Mouse (Mus musculus): ENCODE data around the gene Celf2. TPM values are rescaled to one million over a fixed set of nuclear protein-coding genes. Genes with fewer than 3 reads are reported as not detected.

Celf2 gene
- polyA plus RNA-seq, 1 experiment from 2014 or later = 52.0 TPM

- 78% methylated on average over 6 of the region's 6 CpGs for WGBS
- no peak for ATAC-seq
- no peak overlapping the region for H3K9ac ChIP-seq
- H3K36me3 ChIP-seq = no peaks in the 10 kb centered on the region
- H3K4me1 ChIP-seq (replicated peaks) = no peaks in the 10 kb centered on the region
- no peaks in the 10 kb centered on the region for H3K27me3 ChIP-seq (replicated peaks)
- no peak overlapping the region for H3K4me2 ChIP-seq (replicated peaks)
- H3K27ac ChIP-seq = no peak overlapping the region
- no peaks in the 10 kb centered on the region for H3K9me3 ChIP-seq
- no peak overlapping the region for H3K4me3 ChIP-seq (replicated peaks)
These were observed 286.5 kb downstream of the Celf2 start for GRCm38 (mm10) chr2:7222886-7223285.

- Histone ChIP-seq H3K9ac (no peak overlapping the region), H3K9me3 (no peaks in the 10 kb centered on the region), H3K4me2 (replicated peaks) (no peak overlapping the region), H3K4me3 (replicated peaks) (no peak overlapping the region), H3K4me1 (replicated peaks) (no peaks in the 10 kb centered on the region), H3K27me3 (replicated peaks) (no peaks in the 10 kb centered on the region), H3K36me3 (no peaks in the 10 kb centered on the region), H3K27ac (no peak overlapping the region)
- no peak for ATAC-seq
- 77% methylated on average over 1 of the region's 1 CpGs for WGBS
These were observed 287.5 kb downstream of the Celf2 start for GRCm38 (mm10) chr2:7221856-7222255.

GRCm38 (mm10) chr2:7218101-7218500 lies 291.3 kb downstream of the Celf2 start:
- Histone ChIP-seq H3K27me3 (replicated peaks) (no peaks in the 10 kb centered on the region), H3K4me1 (replicated peaks) (no peaks in the 10 kb centered on the region), H3K36me3 (no peaks in the 10 kb centered on the region), H3K4me3 (replicated peaks) (no peak overlapping the region), H3K9me3 (no peaks in the 10 kb centered on the region), H3K27ac (no peak overlapping the region), H3K4me2 (replicated peaks) (no peak overlapping the region), H3K9ac (no peak overlapping the region)
- no peak for ATAC-seq
- WGBS = 91% methylated on average over 2 of the region's 2 CpGs

GRCm38 (mm10) chr2:7207691-7208504 lies 301.5 kb downstream of the Celf2 start:
- Histone ChIP-seq H3K4me1 (replicated peaks) (no peaks in the 10 kb centered on the region), H3K27me3 (replicated peaks) (no peaks in the 10 kb centered on the region), H3K27ac (no peak overlapping the region), H3K9ac (no peak overlapping the region), H3K4me2 (replicated peaks) (no peak overlapping the region), H3K9me3 (no peaks in the 10 kb centered on the region), H3K36me3 (no peaks in the 10 kb centered on the region), H3K4me3 (replicated peaks) (no peak overlapping the region)
- ATAC-seq = no peak
- WGBS = 60% methylated on average over 15 of the region's 15 CpGs

GRCm38 (mm10) chr2:7193413-7193812 lies 315.9 kb downstream of the Celf2 start:
- no peaks in the 10 kb centered on the region for H3K9me3 ChIP-seq
- H3K9ac ChIP-seq = no peak overlapping the region
- WGBS = 86% methylated on average over 2 of the region's 2 CpGs
- ATAC-seq = no peak
- no peak overlapping the region for H3K27ac ChIP-seq
- H3K27me3 ChIP-seq (replicated peaks) = no peaks in the 10 kb centered on the region
- H3K36me3 ChIP-seq = no peaks in the 10 kb centered on the region
- H3K4me3 ChIP-seq (replicated peaks) = no peak overlapping the region
- no peaks in the 10 kb centered on the region for H3K4me1 ChIP-seq (replicated peaks)
- H3K4me2 ChIP-seq (replicated peaks) = no peak overlapping the region

- 67% methylated on average over 1 of the region's 1 CpGs for WGBS
- H3K4me2 ChIP-seq (replicated peaks) = no peak overlapping the region
- no peak for ATAC-seq
These were observed 330.2 kb downstream of the Celf2 start for GRCm38 (mm10) chr2:7179186-7179585.

GRCm38 (mm10) chr2:7173271-7174064 lies 335.9 kb downstream of the Celf2 start:
- WGBS = 86% methylated on average over 11 of the region's 11 CpGs
- no peaks in the 10 kb centered on the region for H3K4me1 ChIP-seq (replicated peaks)
- no peak overlapping the region for H3K9ac ChIP-seq
- H3K4me3 ChIP-seq (replicated peaks) = no peak overlapping the region
- H3K27me3 ChIP-seq (replicated peaks) = no peaks in the 10 kb centered on the region
- no peak overlapping the region for H3K4me2 ChIP-seq (replicated peaks)
- H3K9me3 ChIP-seq = no peaks in the 10 kb centered on the region
- no peak overlapping the region for H3K27ac ChIP-seq
- H3K36me3 ChIP-seq = no peaks in the 10 kb centered on the region
- ATAC-seq = no peak

More at GRCm38 (mm10) chr2:7179186-7179585, 330.2 kb downstream of the Celf2 start:
- Histone ChIP-seq H3K36me3 (no peaks in the 10 kb centered on the region), H3K27ac (no peak overlapping the region), H3K4me3 (replicated peaks) (no peak overlapping the region), H3K4me1 (replicated peaks) (no peaks in the 10 kb centered on the region), H3K27me3 (replicated peaks) (no peaks in the 10 kb centered on the region), H3K9ac (no peak overlapping the region), H3K9me3 (no peaks in the 10 kb centered on the region)

GRCm38 (mm10) chr2:7171087-7171696 lies 338.2 kb downstream of the Celf2 start:
- 73% methylated on average over 8 of the region's 8 CpGs for WGBS
- Histone ChIP-seq H3K27me3 (replicated peaks) (no peaks in the 10 kb centered on the region), H3K4me3 (replicated peaks) (no peak overlapping the region), H3K4me1 (replicated peaks) (no peaks in the 10 kb centered on the region), H3K9me3 (no peaks in the 10 kb centered on the region), H3K27ac (no peak overlapping the region), H3K4me2 (replicated peaks) (no peak overlapping the region), H3K9ac (no peak overlapping the region), H3K36me3 (no peaks in the 10 kb centered on the region)
- ATAC-seq = no peak

GRCm38 (mm10) chr2:7165786-7166185 lies 343.6 kb downstream of the Celf2 start:
- H3K27ac ChIP-seq = no peak overlapping the region
- H3K9ac ChIP-seq = no peak overlapping the region
- no peaks in the 10 kb centered on the region for H3K36me3 ChIP-seq
- no peak overlapping the region for H3K4me3 ChIP-seq (replicated peaks)
- H3K27me3 ChIP-seq (replicated peaks) = no peaks in the 10 kb centered on the region
- WGBS = 69% methylated on average over 3 of the region's 3 CpGs
- H3K4me1 ChIP-seq (replicated peaks) = no peaks in the 10 kb centered on the region
- H3K4me2 ChIP-seq (replicated peaks) = no peak overlapping the region
- no peaks in the 10 kb centered on the region for H3K9me3 ChIP-seq
- no peak for ATAC-seq

- peak; percentile 92 for ATAC-seq
- Histone ChIP-seq H3K9me3 (no peaks in the 10 kb centered on the region), H3K4me3 (replicated peaks) (no peak overlapping the region), H3K27ac (no peak overlapping the region), H3K36me3 (no peaks in the 10 kb centered on the region), H3K27me3 (replicated peaks) (no peaks in the 10 kb centered on the region), H3K4me2 (replicated peaks) (no peak overlapping the region), H3K9ac (no peak overlapping the region), H3K4me1 (replicated peaks) (no peaks in the 10 kb centered on the region)
- WGBS = 60% methylated on average over 6 of the region's 6 CpGs
These were observed 349.3 kb downstream of the Celf2 start for GRCm38 (mm10) chr2:7160108-7160507.

GRCm38 (mm10) chr2:7147303-7147702 lies 362.1 kb downstream of the Celf2 start:
- no peaks in the 10 kb centered on the region for H3K27me3 ChIP-seq (replicated peaks)
- no peak overlapping the region for H3K9ac ChIP-seq
- H3K4me1 ChIP-seq (replicated peaks) = no peaks in the 10 kb centered on the region
- no peak overlapping the region for H3K4me2 ChIP-seq (replicated peaks)
- H3K4me3 ChIP-seq (replicated peaks) = no peak overlapping the region
- H3K36me3 ChIP-seq = no peaks in the 10 kb centered on the region
- no peak for ATAC-seq
- no peaks in the 10 kb centered on the region for H3K9me3 ChIP-seq
- H3K27ac ChIP-seq = no peak overlapping the region
- 85% methylated on average over 3 of the region's 3 CpGs for WGBS

GRCm38 (mm10) chr2:7145541-7146043 lies 363.8 kb downstream of the Celf2 start:
- Histone ChIP-seq H3K4me2 (replicated peaks) (no peak overlapping the region), H3K4me1 (replicated peaks) (no peaks in the 10 kb centered on the region), H3K27ac (no peak overlapping the region), H3K36me3 (no peaks in the 10 kb centered on the region), H3K9ac (no peak overlapping the region), H3K9me3 (no peaks in the 10 kb centered on the region), H3K27me3 (replicated peaks) (no peaks in the 10 kb centered on the region), H3K4me3 (replicated peaks) (no peak overlapping the region)
- WGBS = 81% methylated on average over 4 of the region's 4 CpGs
- peak; percentile 20; the same call in 1 of the 2 replicates for ATAC-seq

All from intestine, embryonic 15.5 days (tissue).